Mouse (Mus musculus): ENCODE measurements around the gene Olfr417.
"Not testable (repeated sequence)": the region's sequence is repeated elsewhere in the genome, so short reads cannot be mapped to it uniquely, and the experiment has no call there.

The Olfr417 gene

GRCm38 (mm10) chr1:174364882-174365451 is at the start of gene Olfr417:
Gene Olfr417 (plus strand): TSS chr1:174365122.
- no peak for DNase-seq (ENCODE audit: low read depth, low spot score)

GRCm38 (mm10) chr1:174317308-174317707 is 47.6 kb upstream of the Olfr417 start:
- no peak for DNase-seq (ENCODE audit: low read depth, low spot score)

DNA sequence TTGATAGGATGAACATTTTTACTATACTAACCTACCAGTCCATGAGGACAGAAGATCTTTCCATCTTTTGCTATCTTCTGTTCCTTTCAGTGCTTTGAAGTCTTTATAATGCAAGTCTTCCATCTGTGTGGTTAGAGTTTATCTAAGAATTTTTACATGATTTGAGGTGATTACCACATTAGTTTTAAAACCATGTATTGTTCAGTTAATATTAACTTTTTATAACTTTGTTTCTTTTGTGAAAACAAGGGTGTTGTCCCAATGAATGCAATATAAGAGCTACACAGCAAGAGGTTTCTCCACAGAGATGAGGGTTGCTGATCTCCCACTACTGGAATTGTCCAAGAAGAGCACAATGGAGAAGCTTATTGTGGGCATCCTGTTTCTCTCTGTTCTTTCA is 34.7 kb upstream of the Olfr417 start, which contains the start of gene Mptx1:
TSS of gene Mptx1 (plus strand) at position 301 of the 400 bp plus-strand sequence.
- no peak for DNase-seq (ENCODE audit: low read depth, low spot score)

DNA sequence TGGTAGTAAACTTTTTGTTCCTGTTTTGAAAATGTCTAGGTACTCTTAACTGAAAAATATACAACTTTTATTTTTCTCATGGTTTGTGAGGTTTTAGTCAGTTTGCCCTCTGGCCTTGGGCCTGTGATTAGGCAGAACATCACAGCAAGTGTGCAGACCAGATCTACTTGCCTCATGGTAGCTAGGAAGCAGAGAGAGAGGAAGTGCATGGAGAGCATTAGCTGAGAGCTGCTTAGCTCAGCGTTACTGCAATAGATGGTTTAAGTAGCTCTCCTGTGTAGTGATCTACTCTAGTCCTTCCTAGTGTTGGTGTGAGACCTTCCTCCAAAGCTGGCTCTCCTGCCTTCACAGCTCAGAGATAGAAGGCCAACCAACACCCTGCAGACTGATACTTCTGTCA is 11.3 kb upstream of the Olfr417 start:
- not testable (repeated sequence) for DNase-seq (ENCODE audit: low read depth, low spot score)

- DNase-seq (ENCODE audit: low read depth, low spot score): no peak
Measured at GRCm38 (mm10) chr1:174354640-174355039, 10.3 kb upstream of the Olfr417 start.

DNA sequence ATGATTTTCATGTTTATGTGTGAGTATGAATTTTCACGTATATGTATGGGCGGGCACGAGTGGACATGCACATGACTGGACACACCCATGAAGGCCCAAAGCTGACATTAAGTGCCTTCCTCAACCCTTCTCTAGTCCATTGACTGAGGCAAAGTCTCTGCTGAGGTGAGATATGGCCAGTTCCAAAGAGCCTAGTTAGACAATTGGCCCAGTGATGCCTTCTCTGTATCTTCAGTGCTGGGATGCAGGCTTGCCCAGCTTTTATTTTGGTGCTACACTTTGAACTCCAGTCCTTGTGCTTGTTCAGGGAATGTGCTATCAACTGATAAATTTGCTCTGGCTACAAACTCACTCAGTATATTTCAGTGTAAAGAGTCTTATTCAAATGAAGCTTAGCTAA is 8.9 kb downstream of the Olfr417 start:
- DNase-seq (ENCODE audit: low read depth, low spot score): no peak

DNA sequence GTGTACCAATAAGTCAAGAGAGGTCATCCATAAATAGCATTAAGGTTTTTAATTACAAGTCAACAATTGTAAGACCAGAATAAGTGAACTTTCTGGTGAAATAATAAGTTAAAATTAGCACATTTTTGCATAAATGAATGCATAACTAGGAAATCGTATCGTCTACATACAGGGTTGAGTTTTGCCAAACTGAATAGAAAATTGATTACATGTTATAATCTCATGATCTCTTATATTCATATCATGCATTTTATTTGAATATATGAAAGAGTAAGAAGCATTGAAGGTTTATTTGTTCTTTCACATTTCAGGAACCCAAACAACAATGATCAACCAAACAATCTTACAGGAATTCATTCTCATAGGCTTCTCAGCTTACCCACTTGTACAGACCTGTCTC is 25.8 kb downstream of the Olfr417 start, which contains the start of gene Olfr248:
TSS of gene Olfr248 (plus strand) at position 301 of the 400 bp plus-strand sequence.
- DNase-seq (ENCODE audit: low read depth, low spot score): no peak

DNA sequence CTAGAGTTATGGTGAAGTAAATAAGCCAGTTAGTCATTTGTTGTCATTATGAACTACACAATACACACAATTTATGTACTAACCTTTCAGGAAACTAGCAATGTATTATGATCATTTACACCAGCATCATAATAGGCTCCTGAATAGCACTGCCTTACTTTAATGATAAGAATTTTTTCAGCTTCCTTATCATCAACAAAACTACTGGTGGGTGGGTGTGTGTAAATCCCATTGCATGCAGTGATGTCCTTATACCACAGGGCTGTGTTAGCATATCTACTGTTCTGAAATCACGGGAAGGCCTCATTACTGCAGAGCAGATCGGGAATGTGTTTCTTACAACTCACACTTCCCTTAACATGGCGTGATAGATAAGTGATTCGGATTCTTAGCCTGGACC is 58.0 kb downstream of the Olfr417 start:
- no peak for DNase-seq (ENCODE audit: low read depth, low spot score)

- DNase-seq (ENCODE audit: low read depth, low spot score): no peak
Measured at GRCm38 (mm10) chr1:174423764-174424163, 58.8 kb downstream of the Olfr417 start, which contains the start of gene Olfr414. Gene Olfr414 (plus strand): TSS chr1:174424064.
